In genomic region chr12:80285890-80286289, GRCm38 (mm10) we compare ENCODE assay signal across 19 mouse cellular contexts. TPM values are rescaled to one million over a fixed set of nuclear protein-coding genes. Genes with fewer than 3 reads are reported as not detected.
DNase-seq lines count a peak whose midpoint lies in the region; ATAC-seq lines count a peak whose summit lies in the region.
"Had no signal": no experiment of that assay in that cellular context is flagged by ENCODE, and none has a peak within 500 bp of the region (broad histone marks: within the 10 kb centered on the region; RNA-seq: fewer than 3 reads in every experiment).

No protein-coding gene starts in this region.

- 0 out of 2 replicates have a peak, but pooled peaks have one; percentile 18 for ATAC-seq in common myeloid progenitor, adult 5-6 weeks (replicated peaks; ENCODE audit: low read depth, poor library complexity, severe bottlenecking)
- ATAC-seq: forebrain, postnatal 0 days; hindbrain, postnatal 0 days; intestine, postnatal 0 days had no signal

- peak; percentile 39 for DNase-seq in A20 (ENCODE audit: low read depth, low spot score)
- peak; percentile 42 for DNase-seq in ES-CJ7 (ENCODE audit: low read depth, low spot score)
- peak; percentile 29 for DNase-seq in naive thymus-derived CD4-positive, alpha-beta T cell, adult 2 months (ENCODE audit: low read depth)
- no peak for DNase-seq in kidney, postnatal 14 days
- DNase-seq in right cerebral cortex, postnatal 4 days = no peak
- no peak for DNase-seq in cerebellum, adult 18-20 months
- DNase-seq: adrenal gland, postnatal 14 days; cerebellum, adult 11-12 months; cerebellum, postnatal 14 days; forebrain, postnatal 0 days; heart, postnatal 14 days; kidney, adult 9 months; kidney, postnatal 10 days; lung, embryonic 14.5 days; lung, postnatal 14 days; thymus, postnatal 25 days had no signal

RNA-seq across cellular contexts. Expression of gene Actn1, which starts 25.7 kb away (rescaled TPM):
- 2.4 and 10.3 TPM in 2 replicates for total RNA-seq in common myeloid progenitor, adult 5-6 weeks (2017)

Comparison
In these comparisons a context has a peak if more than half of its experiments do, and no peak if none do; other contexts are left out.
1. DNase-seq: peak in A20 (single experiment), ES-CJ7 (single experiment) and naive thymus-derived CD4-positive, alpha-beta T cell, adult 2 months (single experiment); none in kidney, postnatal 14 days (single experiment), right cerebral cortex, postnatal 4 days (single experiment) and cerebellum, adult 18-20 months (0 of 2).